Mouse (Mus musculus): ENCODE measurements around the gene Olfr827.

Gene Olfr827

DNA sequence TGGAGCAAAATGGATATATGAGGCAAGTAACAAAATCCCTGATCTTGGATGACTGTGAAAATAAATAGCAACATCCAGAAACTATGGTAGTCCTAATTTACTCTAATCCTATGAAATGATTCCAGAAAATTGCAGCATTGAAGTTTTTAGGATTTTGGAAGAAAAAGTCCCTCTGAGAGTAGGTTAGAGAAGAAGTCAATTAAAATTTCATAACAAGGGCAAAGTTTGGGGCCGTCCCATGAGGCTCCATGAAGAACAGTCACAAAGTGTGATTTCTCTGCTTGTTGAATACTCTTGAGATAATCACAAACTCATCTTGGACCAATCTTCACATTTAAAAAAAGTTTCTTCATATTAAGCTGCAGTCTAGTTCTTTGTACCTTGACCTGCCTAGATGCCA lies at the start of gene Olfr827:
Olfr827 (minus strand) TSS at position 101 of the 400 bp plus-strand sequence.
- DNase-seq, result no peak

DNA sequence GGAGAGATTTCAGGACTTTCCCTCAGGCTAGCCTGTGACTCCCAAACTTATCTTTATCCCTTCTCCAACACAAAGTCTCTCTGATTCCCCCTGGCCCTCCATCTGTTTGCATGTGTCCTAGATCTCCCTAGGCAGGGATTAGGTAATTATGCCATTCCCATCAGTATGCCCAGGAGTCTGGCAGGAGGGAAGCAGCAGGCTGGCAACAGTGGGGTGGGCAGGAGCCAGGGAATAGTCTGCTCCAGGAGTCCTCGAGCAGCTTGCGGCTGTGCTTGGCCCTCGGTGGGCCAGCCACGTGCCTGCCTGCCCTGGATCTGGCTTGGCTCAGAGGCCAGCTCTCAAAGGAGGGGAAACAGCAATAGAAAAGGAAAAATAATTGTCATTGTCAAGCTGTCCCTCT lies 49.0 kb upstream of the Olfr827 start:
- no peak for DNase-seq

- DNase-seq, result no peak
Measured at GRCm38 (mm10) chr10:130259483-130259882, 45.3 kb upstream of the Olfr827 start.

- DNase-seq, result no peak
Measured at GRCm38 (mm10) chr10:130244271-130244670, 30.1 kb upstream of the Olfr827 start.

DNA sequence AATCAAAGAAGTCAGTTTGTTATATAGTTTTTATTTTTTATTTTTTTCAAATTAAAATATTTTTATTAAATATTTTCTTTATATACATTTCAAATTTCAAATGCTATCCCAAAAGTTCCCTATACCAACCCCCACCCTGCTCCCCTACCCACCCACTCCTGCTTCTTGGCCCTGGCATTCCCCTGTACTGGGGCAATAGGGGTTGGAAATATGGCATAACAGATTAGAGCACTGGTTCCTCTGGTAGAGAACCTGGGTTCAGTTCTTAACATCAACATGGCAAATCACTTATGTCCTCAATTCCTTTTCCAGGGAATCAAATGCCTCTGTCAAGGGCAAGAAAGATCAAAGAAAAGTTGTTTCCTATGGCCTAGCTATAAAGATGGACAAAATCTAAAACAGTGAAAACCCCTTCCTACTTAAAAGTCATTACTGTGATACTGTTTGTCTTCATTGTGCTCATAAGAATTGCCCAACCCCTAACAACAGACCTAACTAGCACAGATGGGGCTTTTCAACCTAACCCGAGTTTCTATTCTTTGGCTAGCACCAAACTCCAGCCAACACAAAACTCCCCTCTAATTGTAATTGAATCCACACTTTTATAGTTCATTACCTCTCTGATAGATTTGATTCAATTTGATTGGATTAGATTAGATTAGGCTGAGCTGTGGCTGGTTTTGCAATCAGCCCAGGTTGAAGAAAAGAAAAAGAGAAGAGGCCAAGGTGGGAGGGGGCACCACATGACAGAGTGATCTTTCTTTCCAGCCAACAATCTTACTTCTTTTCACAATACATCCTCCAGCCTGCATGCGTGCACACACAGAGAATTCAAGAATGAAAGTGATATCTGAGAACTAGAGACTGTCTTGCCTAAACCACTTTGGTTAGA lies 24.4 kb upstream of the Olfr827 start:
- no peak for DNase-seq

DNA sequence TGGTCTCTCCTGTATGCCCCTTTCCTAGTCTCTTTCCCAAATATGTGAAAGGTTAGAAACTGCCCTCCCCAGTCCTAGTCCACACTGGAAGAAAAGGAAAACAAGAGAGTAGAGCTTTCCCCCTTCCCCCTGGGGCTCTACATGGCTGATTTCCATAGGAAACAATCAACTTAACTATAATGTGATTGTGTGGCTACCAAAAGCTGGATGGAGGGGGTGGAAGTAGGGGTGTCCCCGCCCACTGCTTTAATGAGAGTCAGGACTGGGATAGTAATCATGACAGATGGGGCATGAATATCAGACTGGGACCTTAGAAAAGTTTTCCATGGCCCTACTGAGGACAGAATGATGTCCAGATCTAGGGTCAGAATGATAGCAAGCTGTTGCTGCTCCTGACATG lies 20.4 kb upstream of the Olfr827 start:
- no peak for DNase-seq

- DNase-seq, result no peak
Measured at GRCm38 (mm10) chr10:130232117-130232516, 17.9 kb upstream of the Olfr827 start.

GRCm38 (mm10) chr10:130229584-130229983 lies 15.4 kb upstream of the Olfr827 start:
- DNase-seq, result no peak

- peak; percentile 43 for DNase-seq
Measured at GRCm38 (mm10) chr10:130228246-130228645, 14.0 kb upstream of the Olfr827 start.

GRCm38 (mm10) chr10:130225034-130225433 lies 10.8 kb upstream of the Olfr827 start:
- no peak for DNase-seq

DNA sequence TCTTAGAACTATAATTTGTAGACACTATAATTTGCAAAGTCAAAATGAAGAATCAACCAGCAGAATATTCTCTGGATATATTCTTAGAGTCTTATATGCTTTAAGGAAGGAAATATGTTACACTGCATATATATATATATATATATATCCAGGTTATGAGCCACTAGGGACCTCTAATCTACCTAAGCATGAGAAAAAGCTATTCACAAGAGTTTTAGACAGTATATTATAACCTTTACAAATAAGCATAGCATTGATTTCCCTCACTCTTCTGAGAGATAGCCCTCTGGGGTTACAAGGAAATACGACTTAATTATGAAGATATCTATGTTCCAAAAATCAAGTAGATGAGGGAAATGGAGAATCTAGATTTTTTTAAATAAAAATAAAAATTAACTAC lies 30.1 kb downstream of the Olfr827 start, which contains the start of gene Olfr826:
Olfr826 (minus strand) TSS at position 101 of the 400 bp plus-strand sequence.
- no peak for DNase-seq

GRCm38 (mm10) chr10:130166666-130167065 lies 47.5 kb downstream of the Olfr827 start, which contains the start of gene Olfr825:
Gene Olfr825, minus strand, starts transcription at chr10:130166766.
- no peak for DNase-seq

- DNase-seq, result no peak
Measured at GRCm38 (mm10) chr10:130165196-130165595, 49.0 kb downstream of the Olfr827 start.
